Mouse (Mus musculus) embryonic facial prominence, embryonic 15.5 days (tissue): ENCODE data around the gene Capza3. TPM values are rescaled to one million over a fixed set of nuclear protein-coding genes. Genes with fewer than 3 reads are reported as not detected.

Experiments used
- ATAC-seq: fragments of 200-750 bp; cut with Nextera tagmentation; 2 replicates; pipeline ENCODE4 v1.8.0; 2017; ENCODE audit warnings: low read depth, moderate TSS enrichment; ENCODE audit not compliant: insufficient number of reproducible peaks, low FRiP score, low TSS enrichment
- H3K27ac ChIP-seq: fragments of 300-500 bp; sonication (generic); replicated peaks from 2 replicates; pipeline ENCODE4 v1.5.1; 2015; ENCODE audit warnings: mild to moderate bottlenecking, inconsistent platforms
- H3K27me3 ChIP-seq: fragments of 300-500 bp; sonication (generic); 2 replicates; pipeline ENCODE4 v1.6.1; 2015; ENCODE audit warnings: inconsistent platforms
- H3K36me3 ChIP-seq: fragments of 300-500 bp; sonication (generic); 2 replicates; pipeline ENCODE4 v1.6.1; 2015; ENCODE audit warnings: mild to moderate bottlenecking, inconsistent platforms
- H3K4me1 ChIP-seq: fragments of 300-500 bp; sonication (generic); 2 replicates; pipeline ENCODE4 v1.6.1; 2015; ENCODE audit warnings: inconsistent platforms
- H3K4me2 ChIP-seq: fragments of 300-500 bp; sonication (generic); replicated peaks from 2 replicates; pipeline ENCODE4 v1.6.1; 2015; ENCODE audit warnings: mild to moderate bottlenecking, inconsistent platforms
- H3K4me3 ChIP-seq: fragments of 300-500 bp; sonication (generic); replicated peaks from 2 replicates; pipeline ENCODE4 v1.5.1; 2015; ENCODE audit warnings: mild to moderate bottlenecking, inconsistent platforms
- H3K9ac ChIP-seq: fragments of 300-500 bp; sonication (generic); 2 replicates; pipeline ENCODE4 v1.6.1; 2015; ENCODE audit warnings: inconsistent platforms
- H3K9me3 ChIP-seq: fragments of 300-500 bp; sonication (generic); replicated peaks from 2 replicates; pipeline ENCODE4 v1.6.1; 2016; ENCODE audit warnings: inconsistent platforms
- WGBS: fragments of 180-500 bp; shearing (Covaris S2); methylation state at CpG from one replicate; pipeline ENCODE4 v1.1.7; 2015; 5-methylcytosine and 5-hydroxymethylcytosine counted together
- polyA plus RNA-seq: library from polyadenylated mRNA; unstranded; fragments of >200 nt; fragmentation: Nextera tagmentation; extraction: Ambion mirVana; gene quantifications from 2 replicates; pipeline ENCODE4 v1.2.1, GENCODE M21; 2015

The Capza3 gene
- not detected in 2 replicates for polyA plus RNA-seq

DNA sequence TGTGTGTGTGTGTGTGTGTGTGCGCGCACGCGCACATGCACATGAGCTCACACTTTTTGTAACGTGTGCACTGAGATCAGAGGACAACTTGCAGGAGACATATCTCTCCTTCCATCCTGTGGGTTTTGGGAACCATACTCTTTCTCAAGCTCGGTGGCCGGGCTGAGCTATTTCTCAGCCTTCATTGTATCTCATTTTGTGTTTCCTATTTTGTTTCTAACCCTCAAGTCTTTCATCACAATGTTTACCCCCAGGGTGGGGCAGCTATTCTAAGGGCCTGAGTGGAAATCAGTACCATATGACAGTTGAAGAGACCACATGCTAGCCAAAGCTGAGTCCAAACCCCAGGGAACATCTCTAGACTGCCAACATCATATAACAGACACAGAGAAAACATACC lies at the start of gene Capza3:
Gene Capza3, plus strand, starts transcription at position 301 of the 400 bp plus-strand sequence.
- no peaks in the 10 kb centered on the region for H3K27me3 ChIP-seq
- no peak within 1 kb of the TSS for H3K4me3 ChIP-seq
- no peaks in the 10 kb centered on the region for H3K4me1 ChIP-seq
- ATAC-seq, result no peak
- H3K4me2 ChIP-seq, result no peak within 1 kb of the TSS
- 71% methylated on average over 7 of the region's 7 CpGs for WGBS
- no peak within 1 kb of the TSS for H3K27ac ChIP-seq
- H3K9me3 ChIP-seq, result no peaks in the 10 kb centered on the region
- no peaks in the 10 kb centered on the region for H3K36me3 ChIP-seq
- H3K9ac ChIP-seq, result no peak within 1 kb of the TSS

- no peak overlapping the region for H3K4me3 ChIP-seq
- H3K9ac ChIP-seq, result no peak overlapping the region
- no peaks in the 10 kb centered on the region for H3K4me1 ChIP-seq
- no peaks in the 10 kb centered on the region for H3K9me3 ChIP-seq
- ATAC-seq, result no peak
- H3K4me2 ChIP-seq, result no peak overlapping the region
- no peaks in the 10 kb centered on the region for H3K36me3 ChIP-seq
- H3K27me3 ChIP-seq, result no peaks in the 10 kb centered on the region
- 81% methylated on average over 3 of the region's 3 CpGs for WGBS
- no peak overlapping the region for H3K27ac ChIP-seq
These were observed 35.9 kb upstream of the Capza3 start for GRCm38 (mm10) chr6:140005181-140005580.

DNA sequence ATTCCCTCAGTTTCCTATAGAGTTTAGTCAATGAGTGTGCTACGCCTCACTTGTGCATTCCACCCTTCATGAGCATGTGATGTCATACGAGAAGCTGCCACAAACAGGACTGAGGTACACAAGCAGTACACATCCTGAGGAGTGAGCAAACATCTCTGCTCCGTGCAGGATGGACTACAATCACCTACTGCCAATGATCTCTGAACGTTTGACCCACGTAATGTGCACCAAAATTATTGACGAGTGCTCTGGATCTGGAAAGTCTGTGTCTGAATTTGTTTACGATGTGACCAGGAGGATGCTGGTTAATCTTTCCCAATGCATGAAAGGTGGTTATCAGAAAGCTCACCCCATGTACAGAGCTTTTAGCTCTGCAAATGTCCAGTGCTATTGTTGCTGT lies 16.6 kb upstream of the Capza3 start:
- ATAC-seq, result no peak
- Histone ChIP-seq H3K9ac (no peak overlapping the region), H3K4me2 (no peak overlapping the region), H3K4me3 (no peak overlapping the region), H3K27ac (no peak overlapping the region), H3K9me3 (no peaks in the 10 kb centered on the region), H3K36me3 (no peaks in the 10 kb centered on the region), H3K4me1 (no peaks in the 10 kb centered on the region), H3K27me3 (no peaks in the 10 kb centered on the region)
- 73% methylated on average over 7 of the region's 7 CpGs for WGBS

- H3K27me3 ChIP-seq, result no peaks in the 10 kb centered on the region
- H3K9ac ChIP-seq, result no peak within 1 kb of the TSS
- H3K27ac ChIP-seq, result no peak within 1 kb of the TSS
- no peak for ATAC-seq
- no peaks in the 10 kb centered on the region for H3K4me1 ChIP-seq
- no peaks in the 10 kb centered on the region for H3K36me3 ChIP-seq
- H3K9me3 ChIP-seq, result no peaks in the 10 kb centered on the region
- no peak within 1 kb of the TSS for H3K4me2 ChIP-seq
- 75% methylated on average over 5 of the region's 5 CpGs for WGBS
- no peak within 1 kb of the TSS for H3K4me3 ChIP-seq
These were observed 305 bp downstream of the Capza3 start, which contains the start of gene Plcz1 for GRCm38 (mm10) chr6:140041357-140041756. Plcz1 (minus strand) TSS chr6:140041457.

DNA sequence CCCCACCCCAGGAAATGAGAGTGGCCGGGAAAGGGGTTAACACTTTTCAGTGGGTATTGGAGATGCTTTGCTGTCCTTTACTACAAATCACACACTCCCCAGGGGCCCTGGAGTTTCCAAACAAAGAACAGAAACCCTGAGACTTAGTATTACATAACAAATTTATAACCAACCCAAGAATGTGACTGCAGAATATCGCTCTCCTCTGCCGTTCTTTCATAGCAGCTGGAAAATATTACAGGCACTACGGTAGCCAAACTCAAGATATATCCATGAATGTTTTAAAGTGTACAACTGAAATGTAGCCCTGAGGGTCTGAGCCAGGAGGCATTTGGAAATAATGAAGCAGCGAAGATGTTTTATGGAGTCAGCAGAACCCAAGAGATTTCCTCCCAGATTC lies 10.4 kb downstream of the Capza3 start:
- WGBS, result 31% methylated on average over 5 of the region's 5 CpGs
- Histone ChIP-seq H3K36me3 (no peaks in the 10 kb centered on the region), H3K9ac (no peak overlapping the region), H3K4me2 (no peak overlapping the region), H3K4me3 (no peak overlapping the region), H3K9me3 (no peaks in the 10 kb centered on the region), H3K27ac (peak overlapping the region; percentile 71), H3K4me1 (peaks cover 9% of the 10 kb centered on the region), H3K27me3 (no peaks in the 10 kb centered on the region)
- ATAC-seq, result peak; percentile 43; the same call in 1 of the 2 replicates

DNA sequence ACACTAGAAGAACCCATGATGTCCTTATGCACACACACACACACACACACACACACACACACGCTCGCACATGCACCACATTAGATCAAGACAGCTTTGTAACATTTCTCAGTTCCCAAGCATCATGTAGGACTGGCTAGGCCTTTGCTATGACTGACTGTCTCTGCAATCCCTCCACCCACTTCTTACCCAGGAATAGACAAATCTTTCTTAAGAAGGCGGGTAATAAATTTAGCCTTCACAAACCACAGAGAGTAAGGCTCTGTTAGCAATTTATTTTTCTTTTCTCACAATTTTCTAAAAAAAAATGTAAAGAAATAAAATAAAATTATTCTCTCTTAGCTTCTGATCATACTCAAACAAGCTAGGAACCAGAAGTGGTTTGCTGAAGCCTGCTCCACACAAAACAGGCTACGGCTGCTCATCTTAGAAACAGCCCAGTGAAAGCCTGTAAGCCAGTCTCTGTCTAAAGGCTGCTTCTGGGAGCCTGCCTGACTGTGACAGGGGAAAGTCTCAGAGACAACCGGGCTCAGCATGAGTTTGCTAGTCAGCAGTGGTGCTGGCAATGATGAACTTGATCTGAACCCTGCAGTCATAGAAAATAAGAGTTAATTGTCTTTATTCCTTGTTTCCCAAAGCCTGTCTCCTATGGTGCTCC lies 13.3 kb downstream of the Capza3 start:
- H3K9me3 ChIP-seq, result no peaks in the 10 kb centered on the region
- no peaks in the 10 kb centered on the region for H3K27me3 ChIP-seq
- H3K4me3 ChIP-seq, result no peak overlapping the region
- H3K4me1 ChIP-seq, result peaks cover 9% of the 10 kb centered on the region
- no peak overlapping the region for H3K27ac ChIP-seq
- WGBS, result 64% methylated on average over 5 of the region's 5 CpGs
- no peak for ATAC-seq
- H3K4me2 ChIP-seq, result no peak overlapping the region
- H3K36me3 ChIP-seq, result no peaks in the 10 kb centered on the region
- H3K9ac ChIP-seq, result no peak overlapping the region

DNA sequence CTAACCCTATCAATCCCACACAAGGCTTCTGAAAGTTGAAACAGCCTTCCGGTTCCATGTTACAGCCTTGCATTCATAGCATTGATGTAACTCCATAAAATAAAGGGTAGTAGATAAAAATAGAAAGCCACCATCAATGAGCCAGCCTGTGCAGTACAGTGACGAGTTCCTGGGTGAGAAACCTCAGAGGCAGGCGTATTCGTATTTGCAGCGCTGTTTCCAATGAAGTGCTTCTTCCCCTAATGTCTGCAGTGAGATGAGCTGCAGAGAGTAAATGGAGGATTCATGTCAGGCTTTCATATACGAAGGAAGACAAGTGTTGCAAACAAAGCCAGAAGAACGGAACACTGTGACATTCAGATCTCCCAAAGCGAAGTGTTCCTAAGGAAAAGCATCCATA lies 28.1 kb downstream of the Capza3 start:
- Histone ChIP-seq H3K27me3 (no peaks in the 10 kb centered on the region), H3K27ac (no peak overlapping the region)
- WGBS, result 81% methylated on average over 8 of the region's 8 CpGs

DNA sequence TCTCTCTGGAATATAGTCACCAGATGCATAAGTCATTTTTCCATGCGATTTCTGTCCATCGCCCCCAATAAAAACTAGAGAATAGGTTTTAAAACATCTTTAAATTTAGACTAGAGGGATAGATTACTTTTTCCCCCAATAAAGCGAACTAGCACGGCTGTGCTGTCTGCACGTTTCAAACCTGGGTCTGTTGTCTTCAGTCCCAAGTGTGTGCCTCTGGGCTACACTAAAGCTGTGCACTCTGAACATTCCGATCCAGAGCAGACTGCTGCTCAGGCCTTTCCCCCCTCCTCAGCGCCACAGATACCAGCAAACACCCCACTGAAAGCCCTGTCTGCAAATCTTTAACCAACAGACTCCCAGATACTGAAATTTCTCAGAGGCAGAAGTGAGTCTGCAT lies 39.9 kb downstream of the Capza3 start:
- no peaks in the 10 kb centered on the region for H3K36me3 ChIP-seq
- H3K4me3 ChIP-seq, result no peak overlapping the region
- no peak for ATAC-seq
- H3K4me2 ChIP-seq, result no peak overlapping the region
- no peaks in the 10 kb centered on the region for H3K4me1 ChIP-seq
- no peak overlapping the region for H3K9ac ChIP-seq
- H3K27ac ChIP-seq, result no peak overlapping the region
- no peaks in the 10 kb centered on the region for H3K27me3 ChIP-seq
- H3K9me3 ChIP-seq, result 0 out of 2 replicates have a peak, but pooled peaks cover 4% of the 10 kb centered on the region
- 64% methylated on average over 7 of the region's 7 CpGs for WGBS

More for the DNA sequence above, 28.1 kb downstream of the Capza3 start:
- no peak overlapping the region for H3K4me3 ChIP-seq
- no peak for ATAC-seq
- no peaks in the 10 kb centered on the region for H3K9me3 ChIP-seq
- no peak overlapping the region for H3K4me2 ChIP-seq
- no peaks in the 10 kb centered on the region for H3K4me1 ChIP-seq
- no peak overlapping the region for H3K9ac ChIP-seq
- H3K36me3 ChIP-seq, result no peaks in the 10 kb centered on the region

DNA sequence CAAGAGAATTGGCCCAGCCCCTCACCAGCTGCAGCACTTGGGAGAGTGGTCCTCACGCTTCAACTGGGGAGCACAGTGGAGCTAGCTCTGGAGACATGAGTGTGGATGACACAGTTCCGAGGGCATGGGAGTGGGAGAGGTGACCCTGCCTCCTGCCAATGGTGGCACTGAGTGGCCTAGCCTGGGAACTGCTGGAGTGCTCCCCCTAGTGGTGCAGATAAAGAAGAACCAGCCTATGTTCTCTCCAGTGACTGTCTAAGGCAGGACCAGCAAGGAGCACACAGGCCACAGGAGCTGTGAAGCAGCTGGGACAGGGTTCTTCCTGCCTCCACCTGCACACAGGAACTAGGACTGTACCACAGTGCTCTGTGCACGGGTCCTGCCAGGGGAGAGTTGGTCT lies 40.7 kb downstream of the Capza3 start:
- Histone ChIP-seq H3K9me3 (0 out of 2 replicates have a peak, but pooled peaks cover 4% of the 10 kb centered on the region), H3K27ac (no peak overlapping the region), H3K27me3 (no peaks in the 10 kb centered on the region), H3K4me2 (no peak overlapping the region), H3K36me3 (no peaks in the 10 kb centered on the region), H3K4me3 (no peak overlapping the region), H3K9ac (no peak overlapping the region), H3K4me1 (no peaks in the 10 kb centered on the region)
- ATAC-seq, result no peak
- WGBS, result 82% methylated on average over 3 of the region's 3 CpGs

- no peaks in the 10 kb centered on the region for H3K9me3 ChIP-seq
- H3K27ac ChIP-seq, result no peak overlapping the region
- no peak overlapping the region for H3K4me3 ChIP-seq
- no peaks in the 10 kb centered on the region for H3K36me3 ChIP-seq
- ATAC-seq, result no peak
- WGBS, result 85% methylated on average over 5 of the region's 5 CpGs
- H3K27me3 ChIP-seq, result no peaks in the 10 kb centered on the region
- no peak overlapping the region for H3K9ac ChIP-seq
- H3K4me1 ChIP-seq, result no peaks in the 10 kb centered on the region
- H3K4me2 ChIP-seq, result no peak overlapping the region
These were observed 48.8 kb downstream of the Capza3 start for GRCm38 (mm10) chr6:140089855-140090254.
